Mouse (Mus musculus) spleen, adult 2 months (tissue): ENCODE data around the gene Gmeb2.

Experiments used
- CTCF ChIP-seq: fragments of 200-500 bp; IDR thresholded peaks from 2 replicates; pipeline ENCODE4 v1.5.1; 2011; ENCODE audit warnings: mild to moderate bottlenecking, inconsistent platforms; ENCODE audit not compliant: insufficient read depth, insufficient read length, insufficient replicate concordance; ENCODE audit errors: extremely low read depth
- POLR2A ChIP-seq: fragments of 200-500 bp; IDR thresholded peaks from 2 replicates; pipeline ENCODE4 v1.6.1; 2011; ENCODE audit warnings: low read depth, low read length, inconsistent platforms

DNA sequence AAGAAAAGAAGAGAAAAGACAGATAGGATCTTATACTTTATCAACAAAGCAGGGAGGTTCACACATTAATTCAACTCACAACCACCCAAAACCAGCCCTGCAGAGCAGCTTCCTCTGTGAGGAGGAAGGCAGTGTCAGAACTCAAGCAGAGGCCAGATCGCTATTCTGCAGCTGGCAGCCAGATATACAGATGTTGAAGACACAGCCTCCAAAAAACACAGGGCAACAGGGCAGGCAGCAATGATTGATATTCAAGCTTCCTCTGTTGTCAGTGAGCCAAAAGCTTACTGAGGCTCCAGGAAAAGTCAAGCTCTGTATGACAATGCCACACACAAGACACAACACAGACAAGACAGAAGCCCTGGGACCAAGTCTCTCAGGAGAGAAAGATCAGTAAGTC lies 11.1 kb downstream of the Gmeb2 start:
- no peak for TF ChIP-seq CTCF
- TF ChIP-seq POLR2A: no peak
